Mouse (Mus musculus) heart, adult 8-10 months (tissue): ENCODE results near the gene Ccdc144b. TPM values are rescaled to one million over a fixed set of nuclear protein-coding genes. Genes with fewer than 3 reads are reported as not detected.

Source experiments
- DNase-seq: peaks from one replicate; pipeline ENCODE4 v3.0.0; 2022; ENCODE audit warnings: low spot score
- total RNA-seq, 4 experiments: library from RNA; stranded (reverse); gene quantifications; 2 replicates each; pipeline ENCODE4 v1.2.4; 2022

Ccdc144b gene
- total RNA-seq, 4 experiments from 2014 or later, result not detected

DNA sequence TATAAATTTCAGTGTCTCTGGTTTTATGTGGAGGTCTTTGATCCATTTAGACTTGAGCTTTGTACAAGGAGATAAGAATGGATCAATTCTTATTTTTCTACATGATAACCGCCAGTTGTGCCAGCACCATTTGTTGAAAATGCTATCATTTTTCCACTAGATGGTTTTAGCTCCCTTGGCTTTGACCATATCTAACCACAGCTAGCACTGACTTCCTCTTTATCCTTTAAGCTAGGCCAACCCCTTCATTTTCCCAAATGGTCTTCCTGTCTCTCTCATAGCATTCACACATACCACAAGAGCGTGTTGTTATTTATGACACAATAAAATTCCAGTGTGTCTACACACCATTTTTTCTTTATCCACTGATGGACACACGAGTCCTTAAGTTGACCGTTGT, 23.4 kb downstream of the Ccdc144b start:
- no peak for DNase-seq

DNA sequence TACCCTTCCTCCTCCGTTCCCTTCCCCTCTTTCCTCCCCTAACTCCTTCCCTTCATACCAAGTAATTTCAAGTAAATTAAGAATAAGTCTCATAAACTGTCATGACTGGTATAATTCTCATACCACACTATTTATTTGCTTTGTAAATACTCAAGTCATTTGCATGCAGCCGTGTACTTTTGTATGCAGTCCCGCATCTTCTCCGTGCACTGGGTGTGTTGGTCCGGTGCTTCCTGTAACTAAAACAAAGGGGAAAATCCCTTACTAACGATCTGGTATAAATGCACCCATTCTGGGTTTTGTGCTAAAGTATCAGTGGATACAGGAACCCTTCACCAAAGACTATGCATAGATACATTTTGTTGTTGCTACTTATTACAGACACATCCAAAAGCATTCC, 27.6 kb downstream of the Ccdc144b start:
- no peak for DNase-seq

DNA sequence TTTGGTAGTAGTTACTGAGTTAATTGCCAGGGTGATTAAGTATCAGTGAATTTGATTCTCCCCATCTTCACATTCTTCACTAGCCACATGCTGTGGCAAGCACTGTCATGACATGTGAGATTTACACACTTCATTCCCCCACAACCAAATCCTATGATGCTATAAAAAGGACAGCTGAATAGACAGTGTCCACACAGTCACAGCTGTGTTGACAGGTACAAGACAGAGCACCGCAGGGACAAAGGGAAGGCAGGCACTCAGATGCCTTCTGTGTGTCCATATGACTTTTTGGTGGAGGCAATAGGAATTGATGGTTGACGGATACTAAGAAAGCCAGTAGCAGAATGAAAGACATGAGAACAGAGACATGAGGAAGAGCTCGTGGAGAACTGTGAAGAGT, 42.1 kb downstream of the Ccdc144b start:
- DNase-seq, result no peak

DNA sequence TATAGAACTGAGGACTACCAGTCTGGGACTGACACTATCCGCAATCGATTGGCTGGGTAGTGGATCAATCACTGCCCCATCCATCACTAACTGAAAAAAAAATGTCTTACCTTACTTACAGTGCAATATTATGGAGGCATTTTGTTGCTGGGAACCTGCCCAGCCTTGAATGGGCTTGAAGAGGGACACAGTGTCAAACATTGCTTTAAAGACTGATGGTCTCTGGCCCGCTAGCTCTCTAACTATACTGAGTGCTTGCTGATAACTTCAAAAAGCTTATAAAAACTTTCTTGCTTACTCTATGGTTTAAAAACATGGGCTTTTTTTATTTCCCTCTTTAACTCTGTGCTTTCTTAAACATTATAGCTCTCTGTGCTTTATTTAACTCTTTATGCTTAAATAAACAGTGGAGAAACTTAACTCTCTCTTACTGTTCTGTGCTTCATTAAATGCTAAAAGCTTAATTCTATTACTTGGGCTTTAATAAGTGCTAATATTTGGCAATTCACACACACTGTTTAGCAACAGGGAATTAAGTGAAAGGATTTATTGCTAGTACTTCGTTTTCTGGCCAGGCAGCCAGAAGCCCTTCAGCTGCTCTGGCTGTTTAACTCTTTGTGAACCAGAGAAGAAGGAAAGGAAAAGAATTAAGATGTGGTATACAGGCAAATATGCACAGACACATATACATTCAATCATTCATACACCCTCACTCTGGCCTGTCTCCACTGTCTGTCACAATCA, 44.8 kb downstream of the Ccdc144b start:
- no peak for DNase-seq

DNA sequence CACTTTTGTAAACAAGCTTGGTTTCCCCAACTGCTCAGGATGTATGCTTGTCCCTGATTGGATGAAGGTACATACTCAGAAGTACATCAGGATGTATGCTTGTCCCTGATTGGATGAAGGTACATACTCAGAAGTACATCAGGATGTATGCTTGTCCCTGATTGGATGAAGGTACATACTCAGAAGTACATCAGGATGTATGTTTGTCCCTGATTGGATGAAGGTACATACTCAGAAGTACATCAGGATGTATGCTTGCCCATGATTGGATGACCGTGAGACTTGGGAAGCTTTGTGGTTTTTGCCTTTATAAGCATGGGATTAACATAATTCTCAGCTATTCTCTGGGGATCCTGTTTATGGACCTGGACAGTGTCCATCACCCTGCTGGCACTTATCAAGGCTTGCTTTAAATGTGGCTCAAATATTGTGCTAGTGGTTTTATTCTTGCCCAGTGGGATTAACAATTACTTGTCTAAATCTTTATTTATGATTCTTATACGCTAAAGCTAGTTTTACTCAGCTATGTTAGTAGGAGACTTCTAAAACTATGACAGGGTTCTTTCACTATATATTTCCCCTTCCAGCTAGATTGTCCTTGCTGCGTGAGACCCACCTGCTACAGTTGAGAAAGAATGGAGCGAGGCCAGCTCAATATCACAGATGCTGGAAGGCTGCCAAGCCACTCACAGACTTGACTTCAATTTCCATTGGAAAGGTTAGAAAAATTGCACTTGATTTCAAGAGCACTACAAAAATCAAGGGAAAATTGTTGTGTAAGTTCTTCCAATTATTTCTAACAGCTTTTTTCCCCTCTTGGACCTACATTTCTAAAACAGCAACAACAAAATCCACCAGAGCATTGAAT, 49.1 kb downstream of the Ccdc144b start:
- no peak for DNase-seq

DNA sequence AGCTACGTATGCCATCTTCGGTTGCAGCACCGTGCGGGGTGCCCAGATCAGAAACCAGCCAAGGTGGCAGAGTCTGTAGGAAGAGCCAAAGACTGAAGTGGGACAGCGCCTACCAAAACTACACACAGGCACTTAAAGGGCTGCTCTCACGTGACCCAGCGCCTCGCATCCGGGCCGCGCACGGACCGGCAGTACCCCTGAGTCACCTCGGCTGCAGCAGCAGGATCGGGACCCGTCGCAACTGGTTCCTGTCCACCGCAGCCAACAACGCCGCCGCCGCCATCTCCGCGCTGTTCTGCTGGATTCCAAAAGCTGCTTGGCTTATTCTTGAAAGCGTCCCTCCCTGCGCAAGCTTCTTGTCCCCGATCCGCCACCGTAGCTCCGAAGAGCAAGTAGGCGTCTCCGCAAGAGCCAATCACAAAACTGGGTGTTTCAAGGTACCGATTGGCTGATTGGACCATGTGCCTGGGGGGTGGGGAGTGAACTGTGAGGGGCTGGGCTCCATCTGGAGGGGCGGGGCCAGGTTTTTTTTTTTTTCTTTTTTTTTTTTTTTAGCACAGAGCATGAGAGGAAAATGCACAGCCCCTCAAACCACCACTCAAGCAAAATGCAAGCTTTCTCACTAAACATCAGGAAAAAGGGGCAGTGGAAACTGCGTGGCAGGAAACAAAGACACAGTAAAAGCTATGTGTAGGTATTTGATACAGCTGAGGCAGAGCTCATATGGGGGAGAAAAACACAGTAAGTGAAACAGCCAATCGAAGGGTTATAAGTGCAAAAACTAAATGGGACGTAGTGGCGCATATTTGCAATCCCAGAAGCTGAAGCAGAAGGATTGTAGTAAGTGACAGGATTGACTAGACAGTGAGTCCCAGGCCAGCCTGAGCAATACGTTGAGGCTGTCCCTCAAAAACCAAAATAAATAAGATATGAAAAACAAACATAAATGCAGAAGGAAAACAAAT, 52.8 kb downstream of the Ccdc144b start, which contains the start of gene Mccc1:
TSS of gene Mccc1 (minus strand) at position 404 of the 965 bp plus-strand sequence.
- DNase-seq, result peak; percentile 97

DNA sequence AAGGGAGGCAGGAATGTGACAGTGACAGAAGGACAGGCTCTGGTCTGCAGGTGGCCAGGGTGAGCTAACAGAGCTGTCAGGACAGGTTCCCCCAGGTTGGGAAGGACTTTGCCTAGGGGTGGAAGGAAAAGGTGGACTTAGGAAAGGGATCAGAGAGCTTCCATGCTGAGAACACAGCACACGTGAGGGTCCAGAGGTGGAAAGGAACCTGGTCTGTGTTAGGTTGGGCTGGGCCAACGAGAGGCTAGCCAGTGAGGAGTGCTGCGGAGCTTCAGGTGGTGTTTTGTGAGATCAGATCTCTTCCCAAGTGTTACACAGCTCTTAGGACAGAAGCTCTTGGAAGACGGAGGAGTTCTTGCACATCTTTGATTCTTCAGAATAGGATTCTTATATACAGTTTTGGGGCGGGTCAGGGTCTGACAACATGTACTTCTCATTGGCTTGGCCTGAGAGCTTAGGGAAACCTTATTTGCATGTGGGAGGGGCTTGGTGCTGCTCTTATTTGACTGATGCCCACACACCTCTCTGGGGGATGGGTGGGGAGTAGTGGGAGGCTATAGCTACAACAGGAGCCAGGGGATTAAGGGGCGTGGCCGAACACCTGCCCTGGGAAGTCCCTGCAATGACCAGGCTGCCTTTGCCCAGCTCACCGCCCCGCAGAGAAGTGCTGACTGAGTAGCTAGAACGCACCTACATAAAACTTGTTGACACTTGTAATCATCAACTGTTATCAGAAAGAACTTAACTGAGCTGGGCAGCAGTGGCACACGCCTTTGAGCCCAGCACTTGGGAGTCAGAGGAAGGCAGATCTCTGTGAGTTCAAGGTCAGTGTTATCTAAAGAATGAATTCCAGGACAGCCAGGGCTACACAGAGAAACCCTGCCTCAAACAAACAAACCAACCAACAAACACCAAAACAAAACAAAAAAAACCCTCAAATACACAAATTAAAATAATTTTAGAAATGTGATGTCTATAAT, 58.5 kb downstream of the Ccdc144b start:
- DNase-seq, result no peak

DNA sequence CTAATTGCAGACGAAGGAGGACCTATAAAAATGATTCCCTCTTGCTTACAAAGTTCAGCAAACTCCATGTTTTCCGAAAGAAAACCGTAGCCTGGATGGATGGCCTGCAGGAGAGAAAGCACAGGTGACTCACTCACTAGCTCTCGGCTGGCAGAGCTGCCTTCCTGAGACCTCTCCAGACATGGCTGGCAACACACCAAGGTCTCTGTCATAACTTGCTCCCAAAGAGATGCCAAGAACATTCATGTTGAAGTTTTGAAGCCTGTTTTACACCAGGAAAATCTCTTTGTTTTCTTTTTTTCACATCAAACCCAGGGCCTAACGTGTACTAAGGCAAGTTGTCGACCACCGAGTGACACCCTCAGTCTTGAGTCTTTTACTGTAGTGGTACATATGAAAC, 62.6 kb downstream of the Ccdc144b start:
- no peak for DNase-seq

DNA sequence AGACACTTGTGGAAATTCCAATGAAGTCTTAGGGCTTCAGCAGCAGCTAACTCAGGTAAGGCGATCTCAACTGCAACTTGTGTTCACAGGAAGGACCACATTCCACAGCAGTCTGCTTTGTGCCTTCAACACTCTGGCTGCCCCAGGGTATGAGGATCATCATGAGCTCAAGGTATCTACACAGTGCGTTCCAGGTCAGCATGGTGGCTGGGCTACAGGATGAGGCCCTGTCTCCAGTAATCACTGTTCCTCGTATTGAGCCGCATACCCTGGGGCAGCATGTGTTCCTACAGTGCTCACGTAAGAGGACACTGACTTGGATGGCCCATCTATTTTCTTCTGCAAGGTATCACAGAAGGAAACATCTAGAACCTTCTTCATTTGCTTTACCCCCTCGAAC, 65.3 kb downstream of the Ccdc144b start:
- DNase-seq, result no peak

DNA sequence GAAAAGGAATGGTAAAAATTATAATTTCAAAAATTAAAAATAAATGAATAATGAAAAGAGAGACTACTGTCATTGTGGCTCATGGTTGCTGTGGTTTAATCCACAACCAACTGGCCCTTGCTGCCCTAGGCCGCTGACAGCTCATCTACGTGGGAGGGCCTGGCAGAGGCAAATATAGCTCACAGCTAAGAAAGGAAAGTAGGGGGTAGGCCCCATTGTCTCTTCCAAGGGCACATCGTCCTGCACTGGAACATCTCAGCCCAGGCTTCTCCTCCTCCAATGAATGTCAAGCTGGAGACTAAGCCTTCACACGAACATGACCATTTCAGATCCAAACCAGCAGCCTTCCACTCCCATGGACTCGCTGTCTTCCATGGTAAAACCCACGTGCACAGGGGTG, 67.1 kb downstream of the Ccdc144b start:
- DNase-seq, result peak; percentile 17

DNA sequence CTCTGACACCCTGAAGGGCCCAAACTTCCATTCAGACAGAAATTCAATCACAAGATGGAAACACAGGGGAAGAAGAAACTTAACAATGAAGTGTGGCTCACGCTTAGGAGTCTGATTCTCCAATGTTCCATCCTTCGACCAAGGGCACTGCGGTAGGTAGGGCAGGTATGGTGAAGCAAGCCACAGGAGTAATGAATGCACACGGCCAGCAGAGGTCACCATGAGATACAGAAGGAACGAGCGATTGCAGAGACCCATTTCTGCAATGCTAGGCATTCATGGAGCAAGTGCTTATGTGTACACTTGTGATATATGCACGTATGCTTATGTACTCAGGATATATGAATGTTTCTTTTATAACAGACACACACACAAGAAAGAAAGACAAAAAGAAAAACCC, 79.8 kb downstream of the Ccdc144b start:
- no peak for DNase-seq

DNA sequence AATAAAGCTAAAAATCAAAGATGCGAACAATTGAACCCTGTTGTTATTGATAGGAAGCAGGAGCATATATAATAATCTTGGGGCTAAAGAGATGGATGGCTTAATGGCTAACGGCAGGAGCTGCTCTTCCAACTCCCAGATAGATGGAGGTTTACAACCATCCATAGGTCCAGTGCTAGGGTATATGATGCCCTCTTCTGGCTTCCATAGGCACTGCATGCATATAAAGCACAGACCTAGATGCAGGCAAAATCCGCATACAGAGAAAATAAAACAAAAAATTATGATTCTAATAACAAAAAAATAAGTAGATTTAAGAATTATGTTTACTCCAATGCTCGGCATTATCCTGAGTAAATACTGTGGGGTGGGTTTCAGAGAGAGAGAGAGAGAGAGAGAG, 80.4 kb downstream of the Ccdc144b start:
- DNase-seq, result no peak

DNA sequence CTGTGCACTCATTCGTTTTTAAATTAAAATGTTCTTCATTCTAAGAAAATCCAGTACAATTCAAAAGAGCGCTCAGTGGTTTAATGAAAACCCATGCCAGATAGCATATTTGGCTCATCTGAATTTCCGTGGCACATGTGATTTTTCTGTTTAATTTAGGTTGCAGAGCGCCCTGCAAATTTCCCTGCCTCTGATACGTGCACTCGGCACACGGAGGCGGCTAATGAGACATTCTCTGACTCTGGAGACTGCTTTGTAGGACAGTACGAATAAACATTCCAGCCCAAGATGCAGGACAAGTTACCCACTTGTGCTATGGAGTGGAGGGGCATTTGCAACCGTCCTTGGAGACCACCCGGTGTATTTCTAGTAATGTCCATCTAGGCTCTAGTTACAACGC, 82.2 kb downstream of the Ccdc144b start:
- no peak for DNase-seq

DNA sequence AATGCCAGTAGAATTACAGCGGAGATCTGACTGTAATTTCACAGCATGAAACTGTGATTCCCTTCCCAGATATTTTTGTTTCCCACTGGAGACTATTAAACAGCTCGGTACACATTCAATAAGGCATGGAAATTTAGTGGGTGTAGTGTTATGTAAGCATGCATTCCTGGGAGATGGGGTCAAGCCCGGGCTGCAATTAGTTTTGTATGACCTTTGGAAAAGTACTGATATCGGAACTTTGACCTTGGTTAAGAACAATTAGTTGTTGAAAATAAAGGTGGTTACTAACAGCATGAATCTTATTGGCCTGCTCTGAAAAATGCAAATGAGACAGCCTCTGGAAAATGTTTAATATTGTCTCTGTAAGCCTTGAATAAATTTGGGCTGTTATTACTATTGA, 82.9 kb downstream of the Ccdc144b start:
- DNase-seq, result no peak

DNA sequence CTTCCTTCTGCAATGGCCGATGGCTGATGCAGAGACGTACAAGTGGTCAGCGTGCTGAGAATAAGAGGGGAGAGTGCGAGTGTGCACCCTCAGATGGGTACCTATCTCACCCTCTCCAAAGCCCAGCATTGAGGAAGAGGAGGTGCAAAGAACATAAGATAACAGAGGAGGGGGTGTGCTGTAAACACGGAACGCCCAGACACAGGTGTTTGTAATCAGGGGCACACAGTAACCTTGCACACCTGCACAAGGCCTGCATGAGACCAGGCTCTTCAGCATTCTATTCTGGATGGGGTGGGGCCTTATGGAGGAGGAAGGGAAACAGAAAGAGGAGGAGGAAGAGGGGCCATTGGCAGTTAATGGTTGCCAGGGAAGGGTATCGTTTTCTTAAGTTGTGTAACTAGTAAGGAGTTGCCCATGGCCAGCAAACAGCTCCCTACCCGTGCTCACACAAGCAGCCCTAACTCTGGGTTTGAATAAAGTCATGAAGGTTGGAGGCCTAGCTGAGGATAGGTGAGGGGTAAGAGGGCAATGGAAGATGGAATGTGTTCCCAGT, 85.9 kb downstream of the Ccdc144b start:
- no peak for DNase-seq

DNA sequence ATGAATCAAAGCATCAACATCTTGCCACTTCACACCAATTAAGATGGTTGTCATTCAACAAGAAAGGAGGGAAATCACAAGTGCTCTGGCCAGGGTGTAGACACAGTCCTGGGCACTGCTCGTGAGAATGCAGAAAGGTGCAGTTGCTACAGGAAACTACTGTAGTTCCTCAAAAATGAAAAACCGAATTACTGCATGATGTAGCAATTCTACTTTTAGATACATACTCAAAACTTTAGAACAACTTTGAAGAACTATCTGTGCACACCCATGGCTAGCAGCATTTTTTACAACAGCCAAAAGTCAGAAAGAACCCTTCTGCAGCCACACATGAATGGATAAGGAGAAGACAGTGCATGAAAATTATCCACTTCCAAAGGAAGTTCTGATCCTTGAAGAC, 86.9 kb downstream of the Ccdc144b start:
- no peak for DNase-seq

DNA sequence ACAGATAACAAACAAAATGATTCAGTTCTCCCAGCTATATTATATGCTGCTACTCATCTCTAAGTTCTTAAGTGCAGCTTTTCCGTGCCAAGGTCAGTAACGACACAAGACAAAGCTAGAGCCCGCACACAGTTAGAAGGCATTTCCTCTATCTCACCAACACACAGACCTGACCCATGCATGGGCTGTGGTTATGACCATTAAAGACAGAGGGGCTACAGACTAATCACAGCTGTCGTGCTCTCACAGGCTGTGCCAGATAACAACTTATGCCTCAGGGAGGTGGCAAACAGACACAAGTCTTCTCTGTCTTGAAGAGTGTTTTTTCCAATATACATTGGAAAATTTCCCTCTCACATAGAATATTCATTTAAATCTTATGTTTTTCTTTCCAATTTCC, 88.4 kb downstream of the Ccdc144b start:
- no peak for DNase-seq

DNA sequence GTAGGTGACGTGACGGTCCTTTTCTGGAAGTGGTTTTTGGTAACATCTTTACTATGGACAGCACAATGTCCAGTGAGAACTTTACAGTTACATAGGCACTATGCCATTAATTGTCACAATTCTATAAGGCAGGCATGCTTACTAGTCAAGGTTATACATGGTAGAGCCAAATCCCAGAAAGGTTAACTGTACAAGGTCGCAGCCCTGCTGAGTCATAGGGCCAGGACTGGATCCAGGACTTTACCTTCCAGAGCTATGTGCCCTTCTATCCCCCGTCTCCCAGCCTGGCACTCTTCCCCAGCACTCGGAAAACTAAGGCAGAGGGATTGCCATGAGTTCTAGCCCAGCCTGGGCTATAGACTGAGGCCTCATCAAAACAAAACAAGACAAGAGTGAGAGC, 89.4 kb downstream of the Ccdc144b start:
- DNase-seq, result no peak

DNA sequence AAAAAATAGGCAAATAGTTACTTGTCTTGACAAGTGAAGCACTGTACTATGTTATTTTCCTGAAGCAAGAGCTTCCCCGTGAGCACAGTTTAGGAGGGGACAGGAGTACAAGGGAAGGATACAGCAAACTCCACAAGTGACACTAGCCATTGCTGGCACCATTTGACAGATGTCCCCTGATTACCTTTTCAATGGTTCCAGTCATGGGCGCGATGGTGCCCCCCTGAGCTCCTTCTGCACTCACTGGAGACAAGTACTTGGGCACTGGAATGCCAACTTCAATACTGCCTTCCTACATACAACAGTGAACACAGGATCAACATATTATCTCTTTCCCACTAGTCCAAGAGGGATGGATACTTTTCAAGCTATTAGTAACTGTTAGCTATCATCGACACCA, 89.9 kb downstream of the Ccdc144b start:
- DNase-seq, result no peak

DNA sequence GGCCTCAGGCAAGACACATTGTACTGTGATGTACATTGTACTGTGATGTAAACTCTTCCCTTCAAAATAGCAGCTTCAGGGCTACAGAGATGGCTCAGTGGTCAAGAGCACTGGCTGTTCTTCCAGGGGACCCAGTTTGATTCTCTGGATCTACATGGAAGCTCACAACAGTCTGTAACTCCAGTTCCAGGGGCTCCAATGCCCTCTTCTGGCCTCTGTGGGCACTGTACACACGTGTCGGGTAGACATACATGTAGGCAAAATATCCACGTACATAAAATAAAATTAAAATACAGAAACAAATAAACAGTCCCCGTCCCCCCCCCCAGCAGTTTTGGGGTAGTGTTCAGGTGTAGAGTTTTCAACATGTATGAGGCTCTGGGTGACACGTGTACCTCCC, 90.4 kb downstream of the Ccdc144b start:
- no peak for DNase-seq
